Mouse (Mus musculus) mouse embryonic stem cell (cell line): Measurements from ENCODE around the gene Atp1a4.

ENCODE experiments used
- in situ Hi-C, 2 experiments: fragments of 300-500 bp; cut with MboI; formaldehyde crosslinking; loops; 1 replicate in 1 of 2; 3 replicates in 1 of 2; pipeline ENCODE4 v1.14.3; 2019 to 2020; ENCODE audit warnings: low sequenced_read_pairs in 2 of 2, low pct_unique_long_range_greater_than_20kb in 1 of 2, mixed read lengths in 1 of 2; ENCODE audit not compliant: unreplicated experiment in 1 of 2

Atp1a4 gene

DNA sequence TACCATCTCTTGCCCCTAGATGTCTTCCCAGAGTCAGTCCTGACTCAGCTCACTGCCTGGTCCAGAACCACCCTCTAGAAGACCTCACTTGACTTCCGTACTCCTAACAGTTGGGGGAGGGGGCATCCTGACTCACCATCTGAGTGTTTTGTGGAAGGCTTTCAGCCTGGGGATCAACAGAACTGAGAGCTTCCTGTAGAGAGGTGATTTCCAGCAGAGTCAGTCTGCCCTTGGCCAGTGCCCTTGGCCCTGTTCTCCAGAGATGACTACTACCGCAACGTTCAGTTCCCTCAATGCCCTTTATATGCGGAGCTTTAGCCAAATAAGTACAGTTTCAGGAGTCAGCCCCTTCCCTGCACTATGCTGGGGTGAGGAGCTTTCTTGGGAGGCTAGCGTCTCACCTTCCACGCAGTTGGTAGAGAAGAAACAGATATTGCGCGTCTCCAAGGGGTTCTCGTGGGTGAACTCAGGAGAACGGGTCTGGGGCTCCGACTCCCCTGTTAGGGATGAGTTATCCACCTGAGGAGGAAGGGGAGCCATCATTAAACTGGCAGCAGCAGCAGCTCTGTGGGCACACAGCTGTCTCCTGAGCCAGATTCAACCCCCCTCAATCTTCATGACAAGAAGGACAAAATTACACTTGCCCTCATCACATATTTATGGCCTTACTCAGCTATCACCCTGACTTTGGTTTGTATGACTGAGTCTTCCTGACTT is 30.8 kb upstream of the Atp1a4 start:
- in situ Hi-C loops: no loop called here

- in situ Hi-C loops: no loop called here
Measured at GRCm38 (mm10) chr1:172286740-172287139, 28.5 kb upstream of the Atp1a4 start.

GRCm38 (mm10) chr1:172284221-172284620 is 26.0 kb upstream of the Atp1a4 start:
- in situ Hi-C loops: no loop called here

GRCm38 (mm10) chr1:172283073-172283472 is 24.9 kb upstream of the Atp1a4 start:
- in situ Hi-C loops: no loop called here

DNA sequence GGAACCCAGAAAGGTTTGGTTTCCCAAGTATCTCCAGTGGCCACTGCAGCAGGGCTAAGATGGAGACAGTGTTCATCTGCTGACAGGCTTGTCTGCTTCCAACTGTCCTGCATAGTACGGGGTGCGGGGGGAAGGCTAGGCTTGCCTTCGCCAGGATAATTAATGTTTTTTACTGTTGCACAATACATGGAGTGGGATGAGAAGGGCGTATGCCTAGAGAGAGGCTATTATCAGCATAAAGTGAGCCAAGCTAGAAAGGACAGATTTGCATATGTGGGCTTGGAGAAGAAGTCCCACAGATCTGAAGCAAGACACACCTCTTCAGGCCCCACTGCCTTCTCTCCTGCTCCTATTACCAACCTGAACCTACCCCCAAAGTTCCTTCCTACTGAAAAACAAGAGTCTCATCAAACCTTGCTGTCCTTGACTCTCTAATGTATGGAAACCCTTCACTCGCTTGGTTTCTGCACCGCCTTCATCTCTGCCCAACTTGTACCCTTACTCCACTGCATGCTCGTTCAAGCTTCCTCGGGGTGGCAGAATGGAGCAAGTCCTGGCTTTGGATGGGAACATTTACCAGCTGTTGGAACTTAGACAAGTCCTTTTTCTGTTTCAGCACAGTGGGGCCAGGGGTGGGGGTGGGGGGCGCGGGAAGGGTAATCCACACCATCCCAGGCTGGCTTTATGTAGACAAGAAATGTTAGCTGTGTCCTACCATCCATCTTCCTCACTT is 23.5 kb upstream of the Atp1a4 start:
- in situ Hi-C loops: no loop called here

GRCm38 (mm10) chr1:172279768-172280509 is 21.7 kb upstream of the Atp1a4 start:
- in situ Hi-C loops: no loop called here

GRCm38 (mm10) chr1:172278328-172278727 is 20.1 kb upstream of the Atp1a4 start:
- in situ Hi-C loops: no loop called here

DNA sequence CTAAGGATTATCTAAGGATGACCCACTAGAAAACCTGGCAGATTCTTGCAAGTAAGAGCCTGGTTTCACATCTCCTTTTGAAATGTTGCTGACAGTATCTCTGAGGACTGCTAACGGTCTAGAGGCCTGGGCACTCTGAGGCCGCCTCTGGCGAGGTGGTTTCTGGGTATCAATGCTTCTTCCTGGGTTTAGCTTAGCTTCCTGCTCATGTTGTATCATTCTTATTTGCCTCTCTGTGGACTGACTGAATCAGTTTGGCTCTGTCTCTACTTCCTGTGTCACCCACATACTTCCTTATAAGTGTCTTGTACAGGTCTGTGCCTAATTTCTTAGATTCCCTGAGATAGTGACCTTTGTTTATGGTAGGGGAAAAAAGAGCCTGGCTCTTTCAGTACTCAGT is 19.0 kb upstream of the Atp1a4 start:
- in situ Hi-C loops: no loop called here

DNA sequence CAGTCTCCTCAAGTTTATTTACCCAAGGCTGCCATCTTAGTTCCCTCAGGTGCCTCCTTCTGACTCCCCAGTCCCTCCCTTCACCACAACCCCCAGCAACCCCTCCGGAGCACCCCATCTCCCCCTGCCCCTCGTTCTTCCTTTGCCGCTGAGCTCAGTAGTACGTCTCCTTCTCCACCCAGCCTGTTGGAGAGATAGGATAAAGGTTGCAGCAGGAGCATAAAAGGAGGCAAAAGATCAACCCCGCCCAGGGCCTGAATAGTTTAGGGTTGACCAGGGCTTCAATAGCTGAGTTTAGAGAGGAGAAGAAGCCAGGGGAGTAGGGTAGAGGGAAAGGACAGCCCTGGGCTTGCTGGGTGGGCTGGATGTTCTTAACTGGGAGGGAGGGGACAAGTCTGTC is 16.3 kb upstream of the Atp1a4 start:
- in situ Hi-C loops: no loop called here

GRCm38 (mm10) chr1:172274116-172274515 is 15.9 kb upstream of the Atp1a4 start:
- in situ Hi-C loops: no loop called here

DNA sequence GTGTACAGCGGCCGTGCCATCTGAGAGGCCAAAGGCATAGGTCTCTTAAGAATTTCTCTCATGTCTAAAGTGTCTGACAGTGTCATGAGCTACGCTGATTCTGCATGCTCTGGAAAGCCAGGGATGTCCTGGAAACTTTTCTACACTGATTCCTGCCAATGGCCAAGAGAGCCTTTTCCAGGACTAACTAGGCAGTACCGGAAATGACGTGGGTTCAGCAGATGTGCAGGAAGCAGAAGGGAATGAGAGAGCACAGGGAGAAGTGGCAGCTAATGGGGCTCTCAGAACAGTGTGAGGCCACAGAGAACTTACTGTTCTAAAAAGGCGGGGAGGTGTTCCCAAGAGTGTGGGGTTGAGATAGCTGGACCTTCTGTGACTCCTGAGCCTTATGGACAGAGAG is 15.2 kb upstream of the Atp1a4 start:
- in situ Hi-C loops: no loop called here

- in situ Hi-C loops: no loop called here
Measured at GRCm38 (mm10) chr1:172271765-172272164, 13.6 kb upstream of the Atp1a4 start.

DNA sequence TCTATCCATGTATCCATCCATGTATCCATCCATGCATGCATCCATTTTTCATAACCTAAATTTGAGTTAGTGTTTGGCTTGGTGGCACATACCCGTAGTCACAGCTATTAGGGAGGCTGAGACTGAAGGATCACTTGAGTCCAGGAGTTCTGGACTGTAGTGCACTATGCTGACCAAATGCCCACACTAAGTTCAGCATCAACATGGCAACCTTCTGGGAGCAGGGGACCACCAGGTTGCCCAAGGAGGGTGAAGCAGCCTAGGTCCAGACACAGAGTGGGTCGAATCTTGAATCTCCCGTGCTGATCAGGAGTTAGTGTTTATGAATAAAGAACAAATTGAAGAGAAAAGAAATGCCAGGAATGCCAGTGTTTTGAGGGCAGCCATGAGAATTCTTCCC is 13.0 kb upstream of the Atp1a4 start:
- in situ Hi-C loops: no loop called here

- in situ Hi-C loops: loop anchor here in 1 of 2 experiments (5.0 kb wide), 1 partner anchor 36 kb away; the partner anchor contains the start of gene Atp1a2
Measured at GRCm38 (mm10) chr1:172261477-172262078, 3.4 kb upstream of the Atp1a4 start, which contains the start of gene Igsf8. Gene Igsf8, plus strand, starts transcription at chr1:172261641.

GRCm38 (mm10) chr1:172247679-172248078 is 10.5 kb downstream of the Atp1a4 start:
- in situ Hi-C loops: loop anchor here in 1 of 2 experiments (25.0 kb wide), 1 partner anchor 435 kb away; no protein-coding TSS in a partner anchor

- in situ Hi-C loops: loop anchor here in 1 of 2 experiments (25.0 kb wide), 1 partner anchor 435 kb away; no protein-coding TSS in a partner anchor
Measured at GRCm38 (mm10) chr1:172247216-172247615, 11.0 kb downstream of the Atp1a4 start.

DNA sequence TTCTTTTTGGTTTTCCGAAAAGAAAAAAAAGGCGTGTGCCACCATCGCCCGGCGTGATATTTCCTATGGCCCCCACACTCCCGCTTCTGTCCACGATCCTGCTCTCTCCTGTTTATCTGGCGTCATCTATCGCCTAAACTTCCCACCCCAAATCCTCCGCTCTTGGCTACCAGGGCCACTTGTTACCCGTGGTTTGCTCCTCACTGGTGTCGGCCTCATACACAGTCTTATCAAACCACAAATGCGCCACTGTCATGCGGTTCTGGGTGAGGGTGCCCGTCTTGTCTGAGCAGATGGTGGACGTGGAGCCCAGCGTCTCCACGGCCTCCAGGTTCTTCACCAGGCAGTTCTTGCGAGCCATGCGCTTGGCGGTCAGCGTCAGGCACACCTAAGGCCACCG is 13.6 kb downstream of the Atp1a4 start:
- in situ Hi-C loops: loop anchor here in 1 of 2 experiments (25.0 kb wide), 1 partner anchor 432 kb away; no protein-coding TSS in a partner anchor

GRCm38 (mm10) chr1:172243547-172244205 is 14.5 kb downstream of the Atp1a4 start:
- in situ Hi-C loops: loop anchor here in 1 of 2 experiments (25.0 kb wide), 1 partner anchor 431 kb away; no protein-coding TSS in a partner anchor
